Mouse (Mus musculus) forebrain, embryonic 14.5 days (tissue): Measurements from ENCODE around the gene Traf3. TPM values are rescaled to one million over a fixed set of nuclear protein-coding genes. Genes with fewer than 3 reads are reported as not detected.

Experiments used
- ATAC-seq: fragments of 200-750 bp; cut with Nextera tagmentation; 2 replicates; pipeline ENCODE4 v1.8.0; 2017; ENCODE audit warnings: mild to moderate bottlenecking, moderate library complexity
- DNase-seq: peaks from one replicate; pipeline ENCODE4 v3.0.0-alpha.2; 2015; ENCODE audit warnings: low spot score
- H3K27ac ChIP-seq: fragments of 300-500 bp; sonication (generic); 2 replicates; pipeline ENCODE4 v1.5.1; 2014; ENCODE audit warnings: low read depth, mild to moderate bottlenecking, control low read depth, low read length, moderate library complexity
- H3K27me3 ChIP-seq: fragments of 300-500 bp; sonication (generic); replicated peaks from 2 replicates; pipeline ENCODE4 v1.6.1; 2014; ENCODE audit warnings: low read length, control low read depth, mixed read lengths; ENCODE audit not compliant: control insufficient read depth, insufficient read depth
- H3K36me3 ChIP-seq: fragments of 300-500 bp; sonication (generic); 2 replicates; pipeline ENCODE4 v1.6.1; 2014; ENCODE audit warnings: low read length, control low read depth; ENCODE audit not compliant: control insufficient read depth, insufficient read depth
- H3K4me1 ChIP-seq: fragments of 300-500 bp; sonication (generic); 2 replicates; pipeline ENCODE4 v1.6.1; 2014; ENCODE audit warnings: antibody characterized with exemption, low read length, control low read depth; ENCODE audit not compliant: control insufficient read depth, insufficient read depth
- H3K4me2 ChIP-seq: fragments of 300-500 bp; sonication (generic); 2 replicates; pipeline ENCODE4 v1.6.1; 2014; ENCODE audit warnings: mild to moderate bottlenecking, control low read depth, low read length
- H3K4me3 ChIP-seq: fragments of 300-500 bp; sonication (generic); 2 replicates; pipeline ENCODE4 v1.5.1; 2014; ENCODE audit warnings: low read depth, low read length, control low read depth
- H3K9ac ChIP-seq: fragments of 300-500 bp; sonication (generic); 2 replicates; pipeline ENCODE4 v1.6.1; 2014; ENCODE audit warnings: mild to moderate bottlenecking, low read length, control low read depth, moderate library complexity
- H3K9me3 ChIP-seq: fragments of 300-500 bp; sonication (generic); replicated peaks from 2 replicates; pipeline ENCODE4 v1.6.1; 2016; ENCODE audit warnings: low read length, control low read depth, mixed read lengths; ENCODE audit not compliant: control insufficient read depth
- WGBS: fragments of 180-500 bp; shearing (Covaris S2); extraction: QIAGEN DNeasy Blood & Tissue Kit; methylation state at CpG from one replicate; pipeline ENCODE4 v1.1.7; 2014; 5-methylcytosine and 5-hydroxymethylcytosine counted together
- polyA plus RNA-seq: library from polyadenylated mRNA; unstranded; fragments of >200 nt; fragmentation: Nextera tagmentation; extraction: Ambion mirVana; gene quantifications from 2 replicates; pipeline ENCODE4 v1.2.1, GENCODE M21; 2014

Gene Traf3
- polyA plus RNA-seq, 1 experiment from 2014 or later: 9.8 TPM

DNA sequence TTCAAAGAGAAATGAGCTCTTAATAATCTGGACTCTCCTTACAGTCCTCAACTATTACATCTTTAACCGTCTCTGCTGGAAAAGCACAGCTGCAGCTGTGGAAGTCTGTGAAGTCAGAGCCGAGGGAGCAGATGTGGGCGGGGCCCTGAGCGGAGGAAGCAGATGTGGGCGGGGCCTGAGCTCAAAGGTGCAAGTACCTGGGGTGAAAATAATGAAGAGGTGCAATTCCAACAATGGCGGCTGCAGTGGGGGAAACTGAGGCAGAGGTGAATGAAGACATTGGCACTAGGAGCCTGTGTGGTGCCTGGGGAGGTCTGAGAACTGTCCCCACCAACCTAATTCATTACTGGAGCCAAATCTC, 16.0 kb upstream of the Traf3 start:
- ATAC-seq (no peak), DNase-seq (no peak)
- no peak overlapping the region; the same call in 1 of the 2 replicates for H3K27ac ChIP-seq
- H3K4me2 ChIP-seq: no peak overlapping the region
- 15% methylated on average over 6 of the region's 6 CpGs for WGBS
- no peaks in the 10 kb centered on the region for H3K27me3 ChIP-seq
- no peak overlapping the region for H3K4me3 ChIP-seq
- peaks cover 8% of the 10 kb centered on the region for H3K4me1 ChIP-seq
- no peak overlapping the region for H3K9ac ChIP-seq
- H3K36me3 ChIP-seq: no peaks in the 10 kb centered on the region
- H3K9me3 ChIP-seq: no peaks in the 10 kb centered on the region

DNA sequence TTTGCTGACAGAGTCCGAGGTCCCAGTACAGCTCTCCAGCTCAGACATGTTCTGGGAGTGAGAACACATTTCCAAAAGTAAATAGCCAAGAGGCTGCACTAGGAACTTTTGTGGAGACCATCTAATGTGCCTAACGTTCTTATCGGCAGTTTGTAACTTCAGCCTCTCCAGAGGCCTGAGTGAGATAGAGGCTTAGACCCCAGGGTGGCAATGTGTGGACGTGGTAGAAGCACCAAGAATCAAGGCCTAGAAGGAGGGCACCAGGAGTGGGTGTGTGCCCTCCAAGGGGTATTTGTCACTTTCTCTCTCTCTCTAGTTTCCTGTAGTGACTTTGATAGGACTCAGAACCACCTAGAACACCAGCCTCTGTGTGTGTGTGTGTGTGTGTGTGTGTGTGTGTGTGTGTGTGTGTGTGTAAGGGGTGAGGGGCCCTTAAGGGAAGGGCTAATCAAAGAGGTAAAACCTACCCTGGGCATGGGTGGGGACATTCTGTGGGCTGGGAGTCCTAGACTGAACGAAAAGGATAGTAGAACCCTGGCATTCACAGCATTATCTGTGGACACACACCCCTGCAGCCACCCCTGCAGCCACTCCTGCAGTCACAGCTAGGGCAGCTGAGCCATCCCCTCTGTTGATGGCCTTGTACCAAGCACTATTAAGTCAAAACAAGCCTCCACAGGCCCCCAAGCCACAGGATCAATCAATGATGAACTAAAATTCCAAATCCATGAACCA, 14.6 kb upstream of the Traf3 start:
- Histone ChIP-seq H3K4me2 (no peak overlapping the region), H3K4me1 (peaks cover 5% of the 10 kb centered on the region; the same call in 1 of the 2 replicates), H3K27me3 (no peaks in the 10 kb centered on the region), H3K4me3 (no peak overlapping the region), H3K9ac (no peak overlapping the region), H3K9me3 (no peaks in the 10 kb centered on the region), H3K36me3 (no peaks in the 10 kb centered on the region), H3K27ac (no peak overlapping the region)
- WGBS: 90% methylated on average over 5 of the region's 5 CpGs
- DNase-seq (no peak), ATAC-seq (no peak)

DNA sequence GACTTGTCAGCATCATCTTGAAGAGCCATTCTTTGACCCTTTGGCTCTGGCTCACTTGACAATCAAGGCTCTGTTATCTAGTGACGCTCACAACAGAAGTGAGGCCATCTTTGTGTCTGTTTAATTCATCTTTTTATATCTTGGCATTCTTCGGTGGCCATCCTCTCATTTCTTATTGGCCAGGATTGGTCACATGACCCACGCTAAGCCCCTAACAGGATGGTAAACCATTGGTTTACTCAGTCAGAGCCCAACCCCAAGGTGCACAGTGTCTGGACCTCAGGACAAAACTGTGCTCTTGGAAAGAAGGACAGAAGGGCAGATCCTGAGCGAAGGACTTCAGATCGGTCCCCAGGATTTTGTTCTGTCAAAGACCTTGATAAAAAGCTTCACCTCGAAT, 13.6 kb upstream of the Traf3 start:
- Histone ChIP-seq H3K9me3 (no peaks in the 10 kb centered on the region), H3K4me3 (no peak overlapping the region), H3K9ac (no peak overlapping the region), H3K36me3 (no peaks in the 10 kb centered on the region), H3K4me1 (peaks cover 5% of the 10 kb centered on the region; the same call in 1 of the 2 replicates), H3K27ac (no peak overlapping the region), H3K4me2 (no peak overlapping the region), H3K27me3 (no peaks in the 10 kb centered on the region)
- DNase-seq (no peak), ATAC-seq (no peak)
- 87% methylated on average over 6 of the region's 6 CpGs for WGBS

DNA sequence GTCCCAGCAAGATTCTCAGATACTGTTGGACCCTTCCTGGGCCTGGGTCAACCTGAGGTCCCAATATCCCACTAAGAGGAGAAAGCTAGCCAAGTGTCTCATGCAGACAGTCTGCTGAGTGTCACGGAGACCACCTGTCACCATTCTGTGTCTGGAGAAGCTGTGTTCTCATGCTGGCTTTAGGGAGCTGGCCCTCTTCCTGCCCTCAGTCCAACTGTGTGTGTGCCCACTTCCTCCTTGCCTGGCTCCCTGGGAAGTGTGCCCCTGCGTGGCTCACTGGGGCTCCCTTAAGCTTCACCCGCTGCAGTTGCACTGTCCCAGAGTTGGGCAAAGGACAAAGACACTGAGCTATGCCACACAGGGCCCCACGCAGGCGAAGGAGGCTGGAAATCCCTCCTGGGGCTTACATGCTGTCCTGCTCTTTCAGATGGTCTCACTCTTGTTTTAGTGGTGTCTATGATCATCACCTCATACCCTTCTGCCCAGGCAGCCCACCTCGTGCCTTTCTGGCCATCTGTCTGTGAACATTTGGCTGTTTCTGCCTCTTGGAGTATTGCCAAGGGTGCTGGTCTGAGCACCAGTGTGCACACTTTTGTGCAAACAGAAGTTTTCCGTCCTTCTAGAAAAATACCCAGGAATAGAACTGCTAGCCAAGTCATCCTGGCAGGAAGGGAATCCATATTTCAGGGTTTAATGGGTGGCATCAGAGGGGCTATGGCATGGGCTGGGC, 13.0 kb upstream of the Traf3 start:
- no peaks in the 10 kb centered on the region for H3K36me3 ChIP-seq
- H3K4me3 ChIP-seq: no peak overlapping the region
- ATAC-seq: no peak
- peaks cover 5% of the 10 kb centered on the region; the same call in 1 of the 2 replicates for H3K4me1 ChIP-seq
- H3K9me3 ChIP-seq: no peaks in the 10 kb centered on the region
- no peaks in the 10 kb centered on the region for H3K27me3 ChIP-seq
- WGBS: 60% methylated on average over 7 of the region's 7 CpGs
- H3K4me2 ChIP-seq: no peak overlapping the region
- no peak for DNase-seq
- no peak overlapping the region for H3K9ac ChIP-seq
- peak overlapping the region; percentile 46; the same call in 1 of the 2 replicates for H3K27ac ChIP-seq

DNA sequence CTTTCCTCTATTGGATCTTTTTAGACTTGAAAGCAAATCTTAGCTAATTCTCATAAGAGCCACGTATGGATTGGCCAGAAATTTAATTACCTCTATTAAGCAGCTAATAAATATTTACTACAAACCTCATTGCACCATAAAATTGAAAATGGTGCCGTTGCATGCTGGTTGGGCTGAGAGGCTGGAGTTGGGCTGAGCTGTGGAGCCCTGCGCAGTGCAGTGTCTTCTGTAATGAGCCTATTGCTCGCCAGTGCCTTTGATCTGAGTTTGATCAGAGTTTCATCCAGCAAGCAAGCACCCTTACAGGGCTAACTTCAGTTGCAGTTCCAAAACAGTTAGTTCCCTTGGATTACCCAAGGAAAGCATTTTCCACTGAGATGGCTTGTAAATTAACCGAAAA, 12.2 kb upstream of the Traf3 start:
- 68% methylated on average over 5 of the region's 5 CpGs for WGBS
- no peak overlapping the region for H3K27ac ChIP-seq
- no peaks in the 10 kb centered on the region for H3K27me3 ChIP-seq
- H3K4me3 ChIP-seq: no peak overlapping the region
- no peak for DNase-seq
- H3K36me3 ChIP-seq: no peaks in the 10 kb centered on the region
- ATAC-seq: no peak
- no peaks in the 10 kb centered on the region for H3K9me3 ChIP-seq
- no peak overlapping the region for H3K4me2 ChIP-seq
- H3K9ac ChIP-seq: no peak overlapping the region
- H3K4me1 ChIP-seq: peaks cover 5% of the 10 kb centered on the region; the same call in 1 of the 2 replicates

DNA sequence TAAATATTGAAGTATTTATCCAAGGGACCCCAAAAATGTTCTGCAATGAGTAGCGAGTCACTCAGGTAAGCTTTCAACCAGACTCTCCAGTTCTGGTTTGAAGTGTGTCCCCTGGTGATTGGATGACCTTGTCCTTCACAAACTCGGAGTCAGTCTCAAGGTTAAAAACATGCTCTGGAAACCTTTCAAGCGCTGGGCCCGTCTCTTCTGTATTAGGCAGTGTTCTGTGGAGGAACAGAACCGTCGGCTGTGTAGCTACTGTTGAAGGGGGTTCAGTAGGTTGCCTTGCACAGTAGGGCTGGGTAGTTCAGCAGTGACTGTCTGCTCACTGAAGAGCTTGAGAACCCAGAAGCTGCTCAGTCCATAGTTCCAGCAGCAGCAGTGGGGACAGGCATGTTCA, 11.5 kb upstream of the Traf3 start:
- DNase-seq: no peak
- Histone ChIP-seq H3K9me3 (no peaks in the 10 kb centered on the region), H3K27me3 (no peaks in the 10 kb centered on the region), H3K36me3 (no peaks in the 10 kb centered on the region), H3K4me3 (no peak overlapping the region), H3K4me1 (peaks cover 5% of the 10 kb centered on the region; the same call in 1 of the 2 replicates), H3K27ac (no peak overlapping the region), H3K9ac (no peak overlapping the region), H3K4me2 (no peak overlapping the region)
- ATAC-seq: no peak
- WGBS: 90% methylated on average over 6 of the region's 6 CpGs

DNA sequence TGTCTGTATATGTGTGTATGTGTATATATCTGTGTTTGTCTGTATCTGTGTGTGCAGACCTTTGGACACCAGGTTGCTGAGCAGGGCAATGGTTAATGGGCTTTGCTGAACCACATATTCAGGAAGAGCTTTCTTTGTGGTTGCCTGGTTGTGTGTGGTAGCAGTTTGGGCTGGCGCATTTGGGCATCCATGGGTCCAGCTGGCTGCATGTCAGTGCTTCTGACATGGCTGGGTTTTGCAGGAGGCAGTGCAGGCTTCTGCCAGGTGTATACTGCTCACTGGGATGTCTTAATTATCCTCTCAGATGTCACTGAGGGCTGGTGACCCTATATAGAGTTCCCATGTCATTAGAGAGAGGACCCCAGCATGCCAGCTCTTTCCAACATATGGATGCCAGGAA, 10.4 kb upstream of the Traf3 start:
- no peak for DNase-seq
- H3K9me3 ChIP-seq: no peaks in the 10 kb centered on the region

DNA sequence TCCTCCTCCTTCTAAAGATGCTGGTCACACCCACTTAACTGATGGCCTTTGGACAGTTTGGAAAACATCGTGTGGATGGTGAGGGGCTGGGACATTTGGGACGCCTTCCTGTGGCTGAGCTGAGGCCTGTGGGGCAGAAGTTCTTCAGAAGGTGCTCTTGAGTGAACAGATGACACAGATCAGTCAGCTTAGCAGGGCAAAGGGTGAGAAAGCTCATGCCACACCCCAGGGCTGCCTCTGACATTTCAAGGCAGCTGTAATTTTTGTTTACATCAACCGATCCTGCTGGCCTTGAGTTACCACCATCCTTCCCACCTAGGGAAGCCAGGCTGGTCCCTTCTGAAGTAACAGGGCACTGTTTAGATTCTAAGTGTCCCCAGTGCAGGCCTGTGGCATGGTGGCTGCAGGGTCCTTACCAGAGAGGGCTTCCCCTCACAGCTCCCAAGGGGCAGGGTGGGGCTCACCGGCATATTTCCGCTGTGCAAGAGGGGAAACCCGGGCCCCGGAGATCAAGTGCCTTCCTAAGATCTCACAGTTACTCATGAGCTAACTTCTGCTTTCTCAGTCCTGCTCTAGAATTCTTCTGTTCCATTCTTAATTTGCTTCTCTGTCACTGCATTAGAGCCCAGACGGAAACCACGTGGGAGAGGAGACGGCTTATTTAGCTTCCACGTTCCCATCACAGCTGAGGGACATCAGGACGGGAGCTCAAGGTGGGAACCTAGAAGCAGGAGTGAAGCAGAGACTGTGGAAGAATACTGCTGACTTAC, 6.3 kb upstream of the Traf3 start:
- WGBS: 80% methylated on average over 12 of the region's 12 CpGs
- Histone ChIP-seq H3K4me3 (no peak overlapping the region), H3K9ac (no peak overlapping the region), H3K27ac (no peak overlapping the region), H3K4me2 (no peak overlapping the region), H3K36me3 (no peaks in the 10 kb centered on the region), H3K4me1 (peaks cover 23% of the 10 kb centered on the region), H3K9me3 (no peaks in the 10 kb centered on the region), H3K27me3 (no peaks in the 10 kb centered on the region)
- DNase-seq (no peak), ATAC-seq (no peak)

More for the DNA sequence above, 10.4 kb upstream of the Traf3 start:
- Histone ChIP-seq H3K4me2 (no peak overlapping the region), H3K36me3 (no peaks in the 10 kb centered on the region), H3K4me1 (peaks cover 5% of the 10 kb centered on the region; the same call in 1 of the 2 replicates), H3K27me3 (no peaks in the 10 kb centered on the region), H3K27ac (no peak overlapping the region), H3K9ac (no peak overlapping the region), H3K4me3 (no peak overlapping the region)
- WGBS: 88% methylated on average over 1 of the region's 1 CpGs
- no peak for ATAC-seq
